8 mouse cellular contexts compared by ENCODE assay signal in genomic region chr3:16816814-16817213, GRCm38 (mm10).
DNase-seq lines count a peak whose midpoint lies in the region; ATAC-seq lines count a peak whose summit lies in the region.

No protein-coding gene starts in this region.

- no peaks in the 10 kb centered on the region for H3K27me3 ChIP-seq in midbrain, embryonic 11.5 days (ENCODE audit: control insufficient read depth, insufficient read depth, low read length)
- no peaks in the 10 kb centered on the region for H3K27me3 ChIP-seq in midbrain, embryonic 10.5 days (ENCODE audit: low read depth, poor library complexity, severe bottlenecking)

- H3K9me3 ChIP-seq in midbrain, embryonic 11.5 days (ENCODE audit: control insufficient read depth, low read length), result no peaks in the 10 kb centered on the region
- H3K9me3 ChIP-seq in midbrain, embryonic 10.5 days (replicated peaks), result no peaks in the 10 kb centered on the region

- peaks cover 5% of the 10 kb centered on the region for H3K4me1 ChIP-seq in midbrain, embryonic 11.5 days (ENCODE audit: control insufficient read depth, insufficient read depth, low read length)
- H3K4me1 ChIP-seq in midbrain, embryonic 10.5 days, result peaks cover 9% of the 10 kb centered on the region

- ATAC-seq in frontal cortex, adult (ENCODE audit: low TSS enrichment), result peak; percentile 70
- no peak for ATAC-seq in midbrain, embryonic 11.5 days (ENCODE audit: low FRiP score)

- 44% methylated on average over 2 of the region's 2 CpGs for WGBS in midbrain, embryonic 11.5 days
- 37% methylated on average over 2 of the region's 2 CpGs for WGBS in midbrain, embryonic 10.5 days

- no peak overlapping the region for H3K27ac ChIP-seq in midbrain, embryonic 11.5 days (ENCODE audit: low read depth, low read length)
- H3K27ac ChIP-seq in midbrain, embryonic 10.5 days (replicated peaks), result no peak overlapping the region

- H3K9ac ChIP-seq in midbrain, embryonic 11.5 days (ENCODE audit: low read length), result no peak overlapping the region

- DNase-seq in frontal cortex, postnatal 14 days (ENCODE audit: low spot score in 2 of 2), result no peak
- peak; percentile 81 for DNase-seq in midbrain, embryonic 11.5 days (ENCODE audit: low spot score, missing footprints)
- DNase-seq in midbrain, embryonic 10.5 days (ENCODE audit: low spot score), result no peak
- peak; percentile 31 for DNase-seq in embryo, embryonic 10.5 days (ENCODE audit: low spot score)
- peak; percentile 32 for DNase-seq in retina, postnatal 7 days (ENCODE audit: low read depth, low spot score)
- no peak for DNase-seq in kidney, postnatal 10 days
- DNase-seq in gastrocnemius, adult 18-20 months (ENCODE audit: low spot score), result no peak

- H3K36me3 ChIP-seq in midbrain, embryonic 11.5 days (ENCODE audit: control insufficient read depth, insufficient read depth, low read length), result no peaks in the 10 kb centered on the region
- no peaks in the 10 kb centered on the region for H3K36me3 ChIP-seq in midbrain, embryonic 10.5 days

- no peak overlapping the region for H3K4me2 ChIP-seq in midbrain, embryonic 11.5 days

- H3K4me3 ChIP-seq in midbrain, embryonic 11.5 days (ENCODE audit: low read depth, low read length), result no peak overlapping the region
- H3K4me3 ChIP-seq in midbrain, embryonic 10.5 days, result no peak overlapping the region

Comparison
In these comparisons a context has a peak if more than half of its experiments do, and no peak if none do; other contexts are left out.
1. DNase-seq: peak in midbrain, embryonic 11.5 days (single experiment), embryo, embryonic 10.5 days (single experiment) and retina, postnatal 7 days (single experiment); none in frontal cortex, postnatal 14 days (0 of 2), midbrain, embryonic 10.5 days (single experiment), kidney, postnatal 10 days (single experiment) and gastrocnemius, adult 18-20 months (single experiment).